Mouse (Mus musculus) stomach, postnatal 0 days (tissue): ENCODE results near the gene Gm21897.

Experiments
- CTCF ChIP-seq: IDR thresholded peaks from 2 replicates; pipeline ENCODE4 v1.5.1; 2016; ENCODE audit warnings: antibody characterized with exemption, low read depth, mild to moderate bottlenecking, moderate library complexity
- EP300 ChIP-seq: optimal IDR thresholded peaks from 2 replicates; pipeline ENCODE3; 2016; ENCODE audit warnings: antibody characterized with exemption

GRCm38 (mm10) chr16:15357766-15358165 is 40.5 kb downstream of the Gm21897 start:
- no peak for TF ChIP-seq CTCF
- TF ChIP-seq EP300, result no peak
